Mouse (Mus musculus) ES-E14 (cell line): ENCODE measurements around the gene Ankrd53. TPM values are rescaled to one million over a fixed set of nuclear protein-coding genes. Genes with fewer than 3 reads are reported as not detected.

Experiments
- DNase-seq: peaks from one replicate; pipeline ENCODE4 v3.0.0-alpha.2; 2013; ENCODE audit warnings: low read depth, low spot score
- H3K27ac ChIP-seq: 2 replicates; pipeline ENCODE4 v1.5.1; 2012; ENCODE audit warnings: low read depth, mild to moderate bottlenecking, low read length, moderate library complexity, mixed read lengths; ENCODE audit not compliant: poor library complexity, insufficient read depth, severe bottlenecking
- H3K36me3 ChIP-seq: 2 replicates; pipeline ENCODE4 v1.6.1; 2012; ENCODE audit warnings: mild to moderate bottlenecking, low read length, moderate library complexity, mixed read lengths; ENCODE audit not compliant: control insufficient read depth, poor library complexity, insufficient read depth, severe bottlenecking
- H3K4me1 ChIP-seq, 2 experiments: fragments of 150-350 bp in 1 of 2; sonication (generic) in 1 of 2; 2 replicates each; pipeline ENCODE4 v1.6.1; 2012; ENCODE audit warnings: low read length in 2 of 2, mild to moderate bottlenecking in 1 of 2, mixed read lengths in 1 of 2; ENCODE audit not compliant: control insufficient read depth in 2 of 2, insufficient read depth in 2 of 2, poor library complexity in 1 of 2
- H3K4me3 ChIP-seq, 2 experiments: fragments of 150-350 bp in 1 of 2; sonication (generic) in 1 of 2; 2 replicates each; pipeline ENCODE4 v1.5.1; 2012; ENCODE audit warnings: low read length in 2 of 2, low read depth in 1 of 2, mild to moderate bottlenecking in 1 of 2, mixed read lengths in 1 of 2; ENCODE audit not compliant: insufficient read depth in 1 of 2, poor library complexity in 1 of 2, severe bottlenecking in 1 of 2
- H3K9ac ChIP-seq: 2 replicates; pipeline ENCODE4 v1.6.1; 2012; ENCODE audit warnings: low read depth, mild to moderate bottlenecking, low read length, mixed read lengths; ENCODE audit not compliant: poor library complexity, insufficient read depth, severe bottlenecking
- H3K9me3 ChIP-seq: fragments of 150-350 bp; sonication (generic); 2 replicates; pipeline ENCODE4 v1.6.1; 2012; ENCODE audit warnings: low read depth, mild to moderate bottlenecking, low read length; ENCODE audit not compliant: control insufficient read depth, insufficient read depth
- HCFC1 ChIP-seq: IDR thresholded peaks from 2 replicates; pipeline ENCODE4 v1.6.1; 2012; ENCODE audit warnings: low read length, inconsistent platforms, borderline replicate concordance; ENCODE audit not compliant: insufficient read depth
- MAFK ChIP-seq: IDR thresholded peaks from 2 replicates; pipeline ENCODE4 v1.6.1; 2014; ENCODE audit warnings: mild to moderate bottlenecking, low read depth, low read length, inconsistent platforms; ENCODE audit not compliant: insufficient read depth
- ZC3H11A ChIP-seq: IDR thresholded peaks from 2 replicates; pipeline ENCODE4 v1.6.1; 2012; ENCODE audit warnings: low read depth, mild to moderate bottlenecking, inconsistent platforms, low read length, borderline replicate concordance
- ZNF384 ChIP-seq: IDR thresholded peaks from 2 replicates; pipeline ENCODE4 v1.6.1; 2012; ENCODE audit warnings: low read depth, low read length, inconsistent platforms
- in situ Hi-C, 2 experiments: fragments of 600-800 bp; cut with MboI; formaldehyde crosslinking; loops; one replicate each; pipeline ENCODE4 v1.15.1; 2025; ENCODE audit warnings: low sequenced_read_pairs in 2 of 2, inconsistent platforms in 1 of 2; ENCODE audit not compliant: unreplicated experiment in 2 of 2
- total RNA-seq: library from RNA; depleted of rRNA; stranded (reverse); fragments of 300-350 nt; gene quantifications from 2 replicates; pipeline ENCODE4 v1.2.3, GENCODE M21; 2012; rRNA removed

The Ankrd53 gene
- total RNA-seq, 1 experiment: 0.18 TPM

GRCm38 (mm10) chr6:83815801-83816200, 53.4 kb downstream of the Ankrd53 start:
- no peak for DNase-seq
- TF ChIP-seq ZNF384 (no peak), MAFK (no peak), HCFC1 (no peak), ZC3H11A (peak; percentile 30; the same call in 1 of the 2 replicates)
- H3K9me3 ChIP-seq: no peaks in the 10 kb centered on the region
- in situ Hi-C loops: no loop called here
- H3K4me1 ChIP-seq: peaks cover 0 to 5% of the 10 kb centered on the region in 2 experiments; a peak in 2 of 4 replicates
- H3K36me3 ChIP-seq: peaks cover 6% of the 10 kb centered on the region
- no peak overlapping the region for H3K27ac ChIP-seq
- H3K9ac ChIP-seq: no peak overlapping the region
- H3K4me3 ChIP-seq: no peak overlapping the region

Other genes starting within 250 kb of the Ankrd53 start
- gene Actg2, start 226.4 kb upstream of the Ankrd53 start, total RNA-seq: 1.6 and 6.6 TPM in 2 replicates
- gene Stambp, start 189.9 kb upstream of the Ankrd53 start, total RNA-seq: 2.0 and 2.3 TPM in 2 replicates
- not detected in 2 replicates for gene Clec4f, start 106.5 kb upstream of the Ankrd53 start, total RNA-seq
- not detected in 2 replicates for gene Cd207, start 84.8 kb upstream of the Ankrd53 start, total RNA-seq
- gene Vax2, start 51.4 kb upstream of the Ankrd53 start, total RNA-seq: 0.69 and 2.1 TPM in 2 replicates
- gene Atp6v1b1, start 19.7 kb upstream of the Ankrd53 start, total RNA-seq: not detected in 2 replicates
- 61.6 and 70.9 TPM in 2 replicates for gene Tex261, start 13.2 kb downstream of the Ankrd53 start, total RNA-seq
- 18.0 and 22.2 TPM in 2 replicates for gene Nagk, start 32.3 kb downstream of the Ankrd53 start, total RNA-seq
- 48.9 and 57.8 TPM in 2 replicates for gene Paip2b, start 69.1 kb downstream of the Ankrd53 start, total RNA-seq
- gene Zfp638, start 104.5 kb downstream of the Ankrd53 start, total RNA-seq: 96.6 and 129 TPM in 2 replicates
- gene Dysf, start 245.9 kb downstream of the Ankrd53 start, total RNA-seq: 10.0 and 12.8 TPM in 2 replicates